Mouse (Mus musculus): ENCODE measurements around the gene Clybl.
A peak's percentile ranks its signal among the peaks of the same experiment; 100 is the strongest.

Clybl gene

DNA sequence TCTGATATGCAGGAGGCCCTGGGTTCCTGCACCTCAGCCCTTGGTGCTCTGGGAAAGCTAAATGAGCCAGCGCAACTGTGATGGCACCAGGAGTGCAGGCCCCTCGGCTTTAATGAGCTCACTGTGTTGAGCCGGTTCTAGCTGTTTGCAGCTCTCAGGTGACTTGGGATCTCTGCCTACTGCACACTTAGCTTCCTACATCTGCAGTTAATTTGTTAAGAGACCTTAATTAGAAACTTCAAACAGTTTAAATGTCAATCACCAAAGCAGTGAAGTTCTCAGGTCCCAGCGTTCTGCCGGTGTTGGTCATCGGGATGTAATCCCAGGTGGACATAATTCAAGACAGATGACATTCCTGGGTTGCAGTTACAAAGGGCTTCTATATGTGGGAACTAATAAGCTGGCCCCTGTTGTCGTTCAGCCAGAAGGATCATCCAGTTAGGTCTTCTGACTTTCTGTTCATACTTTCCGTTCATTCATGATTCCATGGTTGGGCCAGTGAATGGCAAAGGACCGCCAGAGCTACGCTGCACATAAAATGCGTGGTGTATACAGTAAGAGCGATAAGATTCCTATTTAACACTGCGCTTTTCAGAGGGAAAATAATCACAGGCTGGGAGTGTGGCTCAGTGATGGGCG is 18.9 kb downstream of the Clybl start:
- DNase-seq: no peak

- no peak for DNase-seq
Observed at GRCm38 (mm10) chr14:122209177-122209576, 27.7 kb downstream of the Clybl start.

- DNase-seq: no peak
Observed at GRCm38 (mm10) chr14:122213590-122213989, 32.1 kb downstream of the Clybl start.

DNA sequence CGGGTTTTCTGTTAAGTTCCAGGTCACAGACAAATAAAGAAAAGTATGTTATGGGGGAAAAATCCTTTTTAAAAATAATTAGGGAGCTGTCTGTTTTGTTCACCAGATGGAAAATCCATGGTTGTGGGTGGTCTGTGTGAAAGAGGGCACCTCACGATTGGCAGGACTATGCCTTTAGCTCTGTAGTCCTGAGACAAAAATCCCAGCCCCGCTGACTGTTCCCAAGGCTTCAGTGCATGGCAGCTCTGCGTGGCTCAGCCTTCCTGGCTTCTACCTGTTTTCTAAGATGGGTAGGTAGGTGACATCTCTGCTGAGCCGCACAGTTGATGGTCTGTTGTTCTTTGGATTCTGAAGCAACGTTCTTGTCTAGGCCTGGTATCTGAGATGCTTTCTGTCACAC is 32.6 kb downstream of the Clybl start:
- no peak for DNase-seq

- DNase-seq: no peak
Observed at GRCm38 (mm10) chr14:122217221-122217620, 35.7 kb downstream of the Clybl start.

GRCm38 (mm10) chr14:122222934-122223374 is 41.5 kb downstream of the Clybl start:
- no peak for DNase-seq

DNA sequence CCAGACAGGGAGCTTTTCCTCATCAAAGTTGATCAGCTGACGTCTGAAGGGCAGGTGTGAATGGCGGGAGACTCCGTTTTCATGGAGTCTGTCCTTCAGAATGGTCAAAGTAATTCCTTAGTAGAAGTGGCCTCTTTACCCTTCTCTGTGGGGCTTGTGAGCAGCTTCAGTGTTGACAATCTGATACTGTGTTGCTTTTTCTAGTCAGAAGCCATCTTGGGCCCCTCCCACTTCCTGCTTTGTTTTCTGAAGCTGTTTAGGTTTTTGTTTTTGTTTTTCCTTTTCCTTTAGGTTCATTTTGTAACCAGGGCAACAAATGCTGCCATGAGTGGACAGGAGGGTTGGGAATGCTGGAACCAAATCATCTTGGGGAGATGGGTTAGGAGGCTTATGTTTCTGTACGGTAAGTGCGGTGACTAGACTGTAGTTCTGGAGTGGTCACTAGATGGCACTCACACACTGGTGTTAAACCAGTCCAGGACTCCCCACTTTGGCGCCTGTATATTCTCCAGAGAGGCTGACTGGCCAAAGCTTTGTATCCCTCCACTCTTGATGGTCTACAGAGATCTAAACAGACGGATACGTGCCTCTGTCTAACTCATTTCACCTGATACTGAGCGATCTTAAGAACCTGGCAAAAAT is 42.1 kb downstream of the Clybl start:
- peak; percentile 67 to 68 for DNase-seq

- no peak for DNase-seq
Observed at GRCm38 (mm10) chr14:122224103-122224494, 42.6 kb downstream of the Clybl start.

- DNase-seq: no peak
Observed at GRCm38 (mm10) chr14:122224501-122224928, 43.0 kb downstream of the Clybl start.

DNA sequence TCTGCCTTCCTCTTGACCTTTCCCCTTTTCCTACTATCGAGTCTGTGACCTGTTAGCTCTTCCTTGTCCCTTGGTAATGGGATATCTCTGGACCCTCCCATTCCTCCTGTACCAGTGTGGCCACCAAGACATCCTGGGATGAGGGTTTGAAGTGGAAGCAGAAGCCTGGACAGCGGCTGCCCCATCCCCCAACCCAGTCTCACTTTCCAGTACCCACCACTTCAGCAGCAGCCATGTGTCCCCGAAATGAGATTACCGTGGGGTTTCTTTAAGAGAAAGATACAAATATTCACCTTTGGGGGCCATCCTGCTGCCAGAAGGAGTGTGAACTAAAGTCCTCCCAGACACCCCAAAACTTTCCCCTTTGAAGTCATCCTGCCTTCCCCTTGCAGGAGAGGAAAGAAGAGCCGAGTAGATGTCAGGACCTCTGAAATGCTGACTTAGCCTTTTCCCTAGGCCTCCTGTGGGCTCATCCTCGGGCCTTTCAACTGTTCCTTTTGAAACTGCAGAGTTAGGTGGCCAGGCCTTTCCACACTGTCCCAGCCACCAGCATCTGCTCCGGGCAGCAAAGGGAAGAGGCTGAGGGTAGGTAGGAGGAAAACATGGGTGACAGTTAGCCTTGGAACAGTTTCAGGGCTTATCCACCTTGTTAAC is 44.1 kb downstream of the Clybl start:
- no peak for DNase-seq

DNA sequence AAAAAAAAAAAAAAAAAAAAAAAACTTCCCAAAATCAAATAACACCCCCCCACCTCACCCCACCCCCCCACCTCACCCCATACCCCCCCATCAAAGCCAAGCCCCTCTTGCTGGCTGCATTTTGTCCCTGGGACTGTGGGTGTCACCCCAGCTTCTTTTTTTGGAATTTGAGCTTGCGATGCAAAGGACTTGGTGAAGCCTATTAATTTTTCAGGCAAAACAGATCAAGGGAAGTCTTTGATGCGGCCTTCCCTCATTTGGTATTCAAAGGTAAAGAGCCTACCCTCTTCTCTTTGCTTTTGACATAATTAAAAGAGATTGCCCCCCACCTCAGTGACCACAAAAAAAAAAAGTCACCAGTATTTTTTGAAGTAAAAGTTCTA is 44.6 kb downstream of the Clybl start:
- DNase-seq: no peak

GRCm38 (mm10) chr14:122226666-122227453 is 45.4 kb downstream of the Clybl start:
- DNase-seq: no peak

DNA sequence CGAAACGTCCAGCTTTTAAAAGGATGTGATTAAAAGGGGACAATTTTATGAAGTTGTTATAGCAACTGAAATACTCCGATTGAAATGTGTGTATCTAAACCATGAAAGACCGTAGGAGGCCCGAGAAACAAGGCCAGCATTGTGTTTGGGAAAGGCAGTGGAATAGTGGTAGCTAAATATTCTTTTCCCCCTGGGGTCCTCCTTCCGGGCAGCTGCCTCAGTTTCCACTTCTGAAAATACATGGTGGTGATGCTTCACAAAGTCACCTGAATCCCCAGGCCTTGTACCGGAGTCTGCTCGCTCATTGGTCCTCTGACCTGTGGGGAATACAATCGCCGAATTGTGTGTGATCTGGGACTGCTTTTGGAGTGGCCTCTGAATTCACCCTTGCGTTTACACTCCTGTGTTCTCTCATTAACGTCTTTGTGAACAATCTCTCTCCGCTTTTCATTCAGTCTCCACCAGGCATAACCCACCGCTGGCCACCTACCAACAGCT is 46.0 kb downstream of the Clybl start:
- no peak for DNase-seq

- DNase-seq: no peak
Observed at GRCm38 (mm10) chr14:122228816-122229551, 47.5 kb downstream of the Clybl start.

- DNase-seq: no peak
Observed at GRCm38 (mm10) chr14:122229988-122230387, 48.5 kb downstream of the Clybl start.

- DNase-seq: no peak
Observed at GRCm38 (mm10) chr14:122230621-122231025, 49.1 kb downstream of the Clybl start.

DNA sequence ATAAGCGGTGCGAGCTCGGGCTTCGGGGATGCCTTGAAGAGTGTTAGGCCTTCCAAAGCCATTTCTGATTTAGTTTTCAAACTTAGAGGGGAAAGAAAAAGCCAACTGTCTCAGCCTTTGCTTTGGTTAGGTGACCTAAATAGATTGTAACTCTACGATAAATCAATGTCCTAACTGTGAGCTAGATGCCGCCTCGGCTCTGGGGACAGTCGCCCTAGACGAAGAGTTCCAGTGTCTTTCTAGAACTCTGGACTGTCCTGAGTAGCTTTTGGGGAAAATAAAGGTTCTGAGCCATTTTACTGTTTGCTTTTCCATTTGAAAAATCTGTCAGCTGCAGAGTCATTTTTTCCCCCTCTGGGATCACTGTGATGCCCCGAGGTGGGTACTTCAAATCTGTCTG is 49.6 kb downstream of the Clybl start:
- DNase-seq: no peak

DNA sequence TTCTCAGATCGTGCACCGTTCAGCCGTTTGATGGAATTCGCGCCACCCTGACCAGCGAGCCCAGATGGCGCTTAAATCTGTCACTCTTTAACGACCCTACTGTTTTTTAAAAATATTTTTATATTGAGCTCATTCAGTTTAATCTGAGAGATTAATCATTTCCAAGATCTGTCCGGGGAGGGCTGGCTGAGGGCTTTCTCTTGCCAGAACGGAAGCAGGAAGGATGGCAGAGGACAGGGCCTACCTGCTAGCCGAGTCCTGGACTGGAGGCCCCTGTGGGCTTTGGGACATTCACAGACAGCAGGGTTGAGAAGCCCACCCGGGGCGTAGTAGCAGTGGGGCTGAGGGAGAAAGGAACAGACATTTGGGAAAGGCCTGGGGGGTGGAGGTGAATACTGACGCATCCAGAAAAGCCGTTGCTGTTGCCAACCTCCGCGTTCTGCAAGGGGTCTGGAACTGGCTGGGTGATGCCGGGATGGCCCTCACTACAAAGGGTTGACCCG is 51.8 kb downstream of the Clybl start:
- no peak for DNase-seq

GRCm38 (mm10) chr14:122243874-122244273 is 62.4 kb downstream of the Clybl start:
- no peak for DNase-seq

- no peak for DNase-seq
Observed at GRCm38 (mm10) chr14:122246919-122247859, 65.7 kb downstream of the Clybl start.

DNA sequence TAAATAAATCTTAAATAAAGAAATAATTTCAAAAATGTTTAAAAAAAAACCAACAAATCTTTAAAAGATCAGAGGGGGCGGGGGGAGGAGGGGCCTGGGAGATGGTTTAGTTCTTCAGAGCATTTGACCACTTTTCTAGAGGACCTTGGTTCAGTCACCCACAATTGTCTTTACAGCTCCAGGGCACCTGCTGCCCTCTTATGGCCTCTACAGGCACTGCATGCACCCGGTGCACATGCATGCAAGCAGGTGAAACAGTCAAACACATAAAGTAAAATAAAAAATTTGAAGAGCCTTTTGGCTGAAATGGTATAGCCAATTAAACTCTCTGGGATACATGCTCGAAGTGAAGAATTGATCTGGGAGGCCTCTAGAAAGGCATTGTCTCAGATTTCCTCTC is 67.6 kb downstream of the Clybl start:
- DNase-seq: no peak

Data from lung, adult 18-20 months (tissue).